Mouse (Mus musculus) layer of hippocampus, postnatal 14 days (tissue): ENCODE data around the gene Olfr823. TPM values are rescaled to one million over a fixed set of nuclear protein-coding genes. Genes with fewer than 3 reads are reported as not detected.
"Not testable (repeated sequence)": the region's sequence is repeated elsewhere in the genome, so short reads cannot be mapped to it uniquely, and the experiment has no call there.

Experiments used
- DNase-seq, 2 experiments: peaks; one replicate each; pipeline ENCODE4 v3.0.0; 2021 to 2022; ENCODE audit warnings: low spot score in 2 of 2, mixed read lengths in 1 of 2
- long read RNA-seq, 2 experiments: library from polyadenylated mRNA; stranded (forward); transcript quantifications; one replicate each; pipeline ENCODE4 v2.0.0; 2021
- total RNA-seq, 2 experiments: library from RNA; stranded (reverse); gene quantifications; 2 replicates each; pipeline ENCODE4 v1.2.3; 2021

The Olfr823 gene
- total RNA-seq, result not detected
- long read RNA-seq, experiment 1, result 0 reads
- long read RNA-seq, experiment 2, result 0 reads

GRCm38 (mm10) chr10:130115283-130115682 is at the start of gene Olfr823:
TSS of gene Olfr823 (minus strand) at chr10:130115383.
- DNase-seq, result not testable (repeated sequence)

DNA sequence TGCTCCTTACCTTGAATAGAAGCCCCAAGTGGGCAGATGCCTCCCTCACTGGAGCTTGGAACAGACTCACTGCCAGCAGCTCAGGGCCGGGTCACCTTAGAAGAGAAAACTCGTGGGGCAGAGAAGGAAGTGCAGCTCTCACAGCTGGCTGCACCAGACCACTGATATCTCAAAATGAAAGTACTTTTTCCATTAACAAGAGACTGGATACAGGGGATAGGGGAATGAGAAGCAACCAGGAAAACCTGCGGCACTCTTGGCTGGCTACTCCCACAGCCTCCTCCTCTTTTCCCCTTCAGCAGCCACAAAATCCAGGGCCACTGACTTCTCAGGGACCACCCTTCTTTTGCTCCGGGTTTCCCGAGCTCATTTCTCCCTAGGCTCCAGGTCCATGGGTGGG is 28.9 kb upstream of the Olfr823 start:
- DNase-seq, result no peak

DNA sequence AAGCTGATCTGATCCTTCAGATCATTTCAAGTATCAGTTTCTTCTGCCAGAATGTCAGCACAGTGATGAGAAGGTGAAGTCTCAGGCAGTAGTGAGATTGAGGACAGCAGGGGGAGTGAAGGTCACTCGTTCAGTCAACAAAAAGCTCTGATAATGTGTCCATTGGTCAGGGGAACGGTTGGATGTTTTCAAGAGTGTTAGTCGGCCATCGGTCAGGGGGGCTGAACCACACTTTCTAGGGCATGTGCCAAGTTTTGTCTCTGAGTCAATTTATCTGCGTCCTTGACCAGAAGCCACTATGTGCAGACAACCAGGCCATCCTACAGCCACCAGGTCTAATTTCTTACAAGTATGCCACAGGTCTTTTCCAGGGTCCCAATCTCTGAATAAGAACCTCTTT is 27.3 kb upstream of the Olfr823 start:
- not testable (repeated sequence) for DNase-seq

DNA sequence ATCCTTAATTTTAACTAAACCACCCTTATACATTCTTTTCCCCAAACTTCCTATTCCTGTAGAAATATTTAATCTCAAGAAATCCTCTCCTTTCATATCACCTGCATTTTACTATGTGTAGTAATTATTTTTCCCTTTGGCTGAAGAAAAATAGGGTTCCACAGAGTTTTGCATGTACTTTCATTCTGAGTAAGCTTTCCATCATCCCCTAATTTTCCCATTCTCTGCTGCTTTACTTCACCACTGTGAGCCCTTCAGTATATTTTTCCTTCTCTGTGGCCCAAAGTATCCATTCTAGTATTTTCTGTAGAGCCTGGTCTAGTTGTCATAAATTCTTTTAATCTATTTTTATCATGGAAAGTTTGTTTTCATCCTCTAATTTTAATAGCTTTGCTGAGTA is 19.6 kb upstream of the Olfr823 start:
- no peak for DNase-seq

GRCm38 (mm10) chr10:130129900-130130299 is 14.7 kb upstream of the Olfr823 start, which contains the start of gene Olfr824:
TSS of gene Olfr824 (minus strand) at chr10:130130000.
- not testable (repeated sequence) for DNase-seq

- DNase-seq, result not testable (repeated sequence)
These were observed 862 bp upstream of the Olfr823 start for GRCm38 (mm10) chr10:130116045-130116444.

DNA sequence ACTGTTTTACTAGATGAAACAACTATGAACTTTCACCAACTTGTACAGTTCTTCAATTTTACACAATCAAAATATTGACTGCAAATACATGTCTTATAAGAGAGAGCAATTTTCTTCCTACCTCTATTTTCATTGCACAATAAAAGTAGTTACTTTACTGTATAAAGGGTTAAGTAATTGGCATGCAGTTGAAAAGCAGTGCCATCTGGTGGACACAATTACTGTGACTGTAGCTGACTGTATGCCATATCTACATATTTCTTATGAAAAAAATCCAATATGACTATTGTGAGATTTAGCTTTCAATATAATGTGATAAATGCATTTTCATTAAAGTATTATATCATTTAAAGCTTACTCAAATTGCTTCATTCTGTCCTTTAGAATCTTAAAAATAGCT is 19.1 kb downstream of the Olfr823 start:
- no peak for DNase-seq

DNA sequence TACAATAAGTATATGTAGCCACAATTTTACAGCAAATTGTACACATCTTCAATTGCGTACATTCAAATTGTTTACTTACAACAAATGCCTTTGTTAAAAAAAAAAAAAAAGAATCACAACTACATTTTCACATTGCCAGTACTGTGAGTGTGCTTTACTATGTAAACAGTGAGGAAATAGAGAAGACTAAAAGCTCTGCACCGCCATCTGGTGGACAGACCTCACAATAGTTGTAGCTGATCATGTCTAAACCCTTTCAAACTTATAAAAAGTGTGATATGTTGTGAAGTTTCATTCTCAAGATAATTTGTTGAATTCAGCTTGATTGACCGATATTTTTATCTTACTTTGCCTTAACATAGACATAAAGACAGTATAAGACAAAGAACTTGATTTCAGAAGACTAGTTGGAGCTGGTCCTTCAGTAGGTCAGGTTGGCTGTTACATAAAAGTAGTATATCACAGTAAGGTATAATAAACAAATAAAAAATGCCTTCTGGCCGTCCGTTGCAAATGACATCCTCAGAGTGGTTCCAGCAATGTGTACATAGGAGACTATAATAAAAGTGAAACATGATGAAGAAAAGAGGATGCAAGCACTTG is 22.2 kb downstream of the Olfr823 start:
- DNase-seq, result peak; percentile 50 to 66

GRCm38 (mm10) chr10:130070910-130071309 is 44.3 kb downstream of the Olfr823 start, which contains the start of gene Olfr822:
TSS of gene Olfr822 (plus strand) at chr10:130071210.
- DNase-seq, result no peak

Other genes with a start within 250 kb of the Olfr823 start
- gene Olfr814, start 235.5 kb downstream of the Olfr823 start, total RNA-seq, result not detected
- not detected for gene Olfr815, start 209.5 kb downstream of the Olfr823 start, total RNA-seq
- gene Olfr816, start 199.8 kb downstream of the Olfr823 start, total RNA-seq, result not detected
- not detected for gene Olfr818, start 166.3 kb downstream of the Olfr823 start, total RNA-seq
- gene Olfr819, start 148.1 kb downstream of the Olfr823 start, total RNA-seq, result not detected
- not detected for gene Olfr247, start 139.2 kb downstream of the Olfr823 start, total RNA-seq
- gene Gm10310, start 130.3 kb downstream of the Olfr823 start, total RNA-seq, result not detected
- gene Olfr820, start 102.8 kb downstream of the Olfr823 start, total RNA-seq, result not detected
- gene Olfr821, start 85.0 kb downstream of the Olfr823 start, total RNA-seq, result not detected
- not detected for gene Olfr822, start 44.2 kb downstream of the Olfr823 start, total RNA-seq
- not detected for gene Olfr824, start 14.6 kb upstream of the Olfr823 start, total RNA-seq
- not detected for gene Olfr825, start 51.4 kb upstream of the Olfr823 start, total RNA-seq
- not detected for gene Olfr826, start 68.8 kb upstream of the Olfr823 start, total RNA-seq
- gene Olfr827, start 99.0 kb upstream of the Olfr823 start, total RNA-seq, result not detected
- gene Neurod4, start 164.9 kb upstream of the Olfr823 start, total RNA-seq, result under 1 TPM; 0.19 to 0.30 TPM
- gene Tespa1, start 207.5 kb upstream of the Olfr823 start, total RNA-seq, result 1 to 10 TPM; 1.3 to 1.6 TPM